Mouse (Mus musculus) megakaryocyte-erythroid progenitor cell, adult 5-6 weeks (primary cell): Measurements from ENCODE around the gene Cxcl5. TPM values are rescaled to one million over a fixed set of nuclear protein-coding genes. Genes with fewer than 3 reads are reported as not detected.
"Not testable (repeated sequence)": the region's sequence is repeated elsewhere in the genome, so short reads cannot be mapped to it uniquely, and the experiment has no call there.

Experiments
- ATAC-seq: replicated peaks from 2 replicates; pipeline ENCODE4 v1.8.0; 2016; ENCODE audit warnings: mild to moderate bottlenecking, inconsistent platforms; ENCODE audit not compliant: severe bottlenecking, poor library complexity, low FRiP score, low TSS enrichment
- total RNA-seq, 2 experiments: library from RNA; stranded (forward) in 1 of 2; stranded (reverse) in 1 of 2; fragments of 200-1000, 215-1000 nt in 1 of 2; fragments of >200 nt in 1 of 2; fragmentation: Nextera tagmentation in 1 of 2; gene quantifications; 2 replicates each; pipeline ENCODE4 v1.2.3; 2014 to 2017

Cxcl5 gene
- total RNA-seq, 2 experiments from 2014 or later: not detected

DNA sequence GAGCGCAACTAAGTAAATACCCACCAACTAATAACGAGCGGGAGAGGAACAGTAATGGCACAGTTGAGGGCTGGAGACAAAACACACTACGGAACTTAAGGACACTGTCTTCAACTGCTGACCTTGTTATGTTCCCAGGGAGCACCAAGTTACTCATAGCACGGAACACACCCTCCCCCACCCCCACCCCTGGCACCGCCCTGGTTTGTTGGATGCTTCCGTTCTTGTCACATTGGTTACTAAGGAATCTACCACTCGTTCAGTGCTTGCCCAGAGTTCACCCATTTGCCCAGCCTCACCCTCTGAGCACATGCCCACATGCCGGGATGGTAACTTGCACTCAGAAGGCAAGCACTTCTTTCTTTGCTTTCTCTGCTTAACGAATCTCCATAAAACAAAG lies 18.5 kb downstream of the Cxcl5 start:
- ATAC-seq: no peak

- ATAC-seq: no peak
Measured at GRCm38 (mm10) chr5:90778856-90779255, 19.7 kb downstream of the Cxcl5 start.

GRCm38 (mm10) chr5:90783697-90784096 lies 24.5 kb downstream of the Cxcl5 start:
- no peak for ATAC-seq

DNA sequence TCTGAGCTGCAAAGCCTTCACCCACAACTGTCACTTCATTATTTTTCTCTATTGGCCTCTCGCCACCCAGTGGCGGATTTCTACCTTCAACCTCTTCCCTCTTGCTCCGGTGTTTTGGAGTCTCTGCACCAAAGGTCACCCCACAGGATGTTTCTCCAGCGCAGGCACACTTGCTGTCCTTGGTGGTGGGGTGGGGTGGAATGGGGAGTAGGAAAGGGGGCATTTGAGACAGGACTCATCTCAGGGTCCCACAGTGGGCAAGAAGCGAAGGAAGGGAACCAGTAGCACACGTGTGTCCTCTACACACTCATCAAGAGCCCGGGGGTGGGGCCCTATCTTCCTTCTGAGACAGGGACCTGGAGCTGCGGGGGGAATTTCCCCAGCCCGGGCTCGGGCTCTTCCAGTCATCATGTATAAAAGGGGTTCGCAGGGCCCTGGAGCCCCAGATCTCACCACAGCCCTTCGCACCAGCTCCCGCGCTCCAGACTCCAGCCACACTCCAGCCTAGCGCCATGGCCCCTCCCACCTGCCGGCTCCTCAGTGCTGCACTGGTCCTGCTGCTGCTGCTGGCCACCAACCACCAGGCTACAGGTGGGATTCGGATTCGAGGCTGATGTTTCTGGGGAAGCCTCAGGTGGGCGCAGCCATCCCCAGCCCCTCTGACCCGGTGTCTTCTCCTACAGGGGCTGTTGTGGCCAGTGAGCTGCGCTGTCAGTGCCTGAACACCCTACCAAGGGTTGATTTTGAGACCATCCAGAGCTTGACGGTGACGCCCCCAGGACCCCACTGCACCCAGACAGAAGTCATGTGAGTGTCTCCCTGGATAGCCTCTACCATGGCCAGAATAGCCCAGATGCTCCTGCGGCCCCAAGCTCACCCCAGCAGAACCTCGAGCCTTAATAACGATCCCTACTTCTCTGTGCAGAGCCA lies 26.8 kb downstream of the Cxcl5 start, which contains the start of gene Cxcl3:
Gene Cxcl3 (plus strand): TSS at position 445 of the 930 bp plus-strand sequence.
- peak; percentile 82 for ATAC-seq

- ATAC-seq: peak; percentile 55
Measured at GRCm38 (mm10) chr5:90788114-90788513, 29.0 kb downstream of the Cxcl5 start.

- ATAC-seq: no peak
Measured at GRCm38 (mm10) chr5:90789306-90790073, 30.3 kb downstream of the Cxcl5 start.

DNA sequence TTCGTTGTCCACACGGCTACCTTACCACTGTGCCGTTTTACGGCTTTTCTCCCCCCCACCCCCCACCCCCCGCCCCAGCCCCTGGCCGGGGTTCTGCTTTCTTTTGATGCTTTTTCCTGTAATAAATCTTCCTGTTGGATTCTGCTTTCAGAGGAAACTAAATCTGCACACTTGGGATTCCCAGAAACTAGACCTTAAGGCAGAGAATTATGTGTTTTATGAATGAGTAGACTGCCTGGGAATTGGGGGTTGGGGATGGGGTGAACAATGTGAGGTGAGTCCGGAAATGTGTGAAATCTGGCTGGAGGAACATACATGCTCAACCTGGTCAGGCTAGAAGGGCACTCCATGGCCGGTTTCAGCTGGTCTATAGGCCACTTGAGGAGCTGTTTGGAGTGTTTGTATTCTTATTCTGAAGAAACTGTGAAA lies 30.9 kb downstream of the Cxcl5 start:
- no peak for ATAC-seq

DNA sequence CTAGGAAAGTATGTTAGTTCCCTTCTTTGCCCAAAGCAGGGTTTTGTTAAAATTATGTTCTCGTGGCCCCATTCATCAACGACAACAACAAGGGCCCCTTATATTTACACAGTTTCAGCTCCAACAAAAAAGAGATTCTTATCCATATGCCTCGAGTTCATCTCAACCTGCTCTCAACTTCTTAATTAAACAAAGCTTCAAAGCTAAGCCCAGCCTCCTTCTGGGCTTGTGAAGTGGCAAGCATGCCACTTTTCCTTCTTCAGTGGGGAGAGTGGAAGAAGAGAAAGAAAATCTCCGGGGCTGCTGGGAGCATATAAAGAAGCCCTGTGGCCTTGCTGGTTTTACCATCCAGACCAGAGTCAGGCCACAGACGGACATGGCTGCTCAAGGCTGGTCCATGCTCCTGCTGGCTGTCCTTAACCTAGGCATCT lies 35.0 kb downstream of the Cxcl5 start, which contains the start of gene Cxcl15:
Gene Cxcl15 (plus strand): TSS at position 340 of the 431 bp plus-strand sequence.
- no peak for ATAC-seq

GRCm38 (mm10) chr5:90795392-90795791 lies 36.2 kb downstream of the Cxcl5 start:
- not testable (repeated sequence) for ATAC-seq

DNA sequence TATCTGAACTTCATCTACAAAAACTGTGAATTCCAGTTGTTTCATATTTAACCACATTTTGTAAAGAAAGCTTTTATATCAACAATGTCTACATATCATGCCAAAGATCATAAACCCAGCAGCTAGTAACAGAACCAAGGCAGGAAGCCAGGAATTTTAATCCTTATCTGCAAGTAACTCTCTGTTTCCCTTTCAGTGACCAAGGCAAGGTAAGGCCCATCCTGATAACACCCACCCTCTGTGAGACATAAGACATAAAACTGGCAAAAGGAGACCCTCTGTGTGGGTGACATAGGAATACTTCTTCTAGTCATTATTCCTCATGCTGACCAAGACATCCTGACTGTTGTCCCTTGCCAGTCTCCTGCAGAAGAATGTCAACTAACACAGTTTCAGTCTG lies 45.4 kb downstream of the Cxcl5 start:
- ATAC-seq: peak; percentile 61; the same call in 1 of the 2 replicates

GRCm38 (mm10) chr5:90806050-90806449 lies 46.9 kb downstream of the Cxcl5 start:
- no peak for ATAC-seq

DNA sequence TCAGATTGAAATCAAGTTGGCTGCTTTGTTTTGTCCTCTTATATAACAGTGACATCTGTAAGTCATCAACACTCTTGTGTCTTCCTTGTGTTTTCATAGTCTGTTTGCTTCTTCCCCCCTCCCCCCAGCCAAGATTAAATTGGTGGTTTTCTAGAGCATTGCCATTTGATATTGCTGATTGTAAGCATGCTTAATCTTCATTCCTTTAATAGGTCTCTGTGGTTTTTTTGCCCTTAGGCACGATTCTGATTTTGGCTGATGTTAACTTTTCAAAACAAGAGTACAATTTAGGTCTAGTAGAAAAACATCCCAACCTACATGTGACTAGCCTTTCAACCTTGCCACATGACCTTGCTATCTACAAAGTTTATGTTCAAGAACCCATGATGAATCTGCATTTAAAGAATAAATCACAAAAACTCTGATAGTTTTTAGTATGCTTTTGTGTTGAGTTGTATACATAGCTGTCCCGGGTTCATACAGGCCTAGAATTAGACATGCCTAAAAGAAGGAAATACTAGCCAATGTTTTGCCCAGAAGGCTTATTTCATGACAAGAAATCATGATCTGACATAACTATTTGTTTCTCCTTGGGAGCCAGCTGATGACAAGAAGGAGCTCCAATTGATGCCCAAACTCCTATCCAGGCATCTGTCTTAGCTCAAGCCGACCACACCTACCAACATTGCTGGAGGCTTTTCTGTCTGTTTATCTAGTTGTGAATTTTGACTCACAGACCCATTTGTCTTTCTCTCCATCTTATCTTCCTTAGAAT lies 48.2 kb downstream of the Cxcl5 start:
- ATAC-seq: no peak

Other genes with a start within 250 kb of the Cxcl5 start
- not detected in 2 replicates for gene Afm, start 240.4 kb upstream of the Cxcl5 start, total RNA-seq (2014; fragmentation: Nextera tagmentation)
- gene Afm, start 240.4 kb upstream of the Cxcl5 start, total RNA-seq (2017): not detected in 2 replicates
- gene 5830473C10Rik, start 198.3 kb upstream of the Cxcl5 start, total RNA-seq (2014; fragmentation: Nextera tagmentation): not detected in 2 replicates
- gene 5830473C10Rik, start 198.3 kb upstream of the Cxcl5 start, total RNA-seq (2017): not detected in 2 replicates
- not detected in 2 replicates for gene Rassf6, start 118.7 kb upstream of the Cxcl5 start, total RNA-seq (2014; fragmentation: Nextera tagmentation)
- not detected in 2 replicates for gene Rassf6, start 118.7 kb upstream of the Cxcl5 start, total RNA-seq (2017)
- gene Ppbp, start 9.2 kb downstream of the Cxcl5 start, total RNA-seq (2014; fragmentation: Nextera tagmentation): not detected in 2 replicates
- gene Ppbp, start 9.2 kb downstream of the Cxcl5 start, total RNA-seq (2017): 0.80 TPM in 1 of 2 replicates, not detected in the other
- gene Pf4, start 13.1 kb downstream of the Cxcl5 start, total RNA-seq (2014; fragmentation: Nextera tagmentation): 2.3 TPM in 1 of 2 replicates, not detected in the other
- gene Pf4, start 13.1 kb downstream of the Cxcl5 start, total RNA-seq (2017): 40.2 and 87.4 TPM in 2 replicates
- gene Cxcl3, start 26.7 kb downstream of the Cxcl5 start, total RNA-seq (2014; fragmentation: Nextera tagmentation): not detected in 2 replicates
- 0.42 TPM in 1 of 2 replicates, not detected in the other for gene Cxcl3, start 26.7 kb downstream of the Cxcl5 start, total RNA-seq (2017)
- gene Cxcl15, start 35.2 kb downstream of the Cxcl5 start, total RNA-seq (2014; fragmentation: Nextera tagmentation): not detected in 2 replicates
- gene Cxcl15, start 35.2 kb downstream of the Cxcl5 start, total RNA-seq (2017): not detected in 2 replicates
- not detected in 2 replicates for gene Cxcl1, start 131.9 kb downstream of the Cxcl5 start, total RNA-seq (2014; fragmentation: Nextera tagmentation)
- 1.5 TPM in 1 of 2 replicates, not detected in the other for gene Cxcl1, start 131.9 kb downstream of the Cxcl5 start, total RNA-seq (2017)
- not detected in 2 replicates for gene Cxcl2, start 144.5 kb downstream of the Cxcl5 start, total RNA-seq (2014; fragmentation: Nextera tagmentation)
- 5.2 and 9.9 TPM in 2 replicates for gene Cxcl2, start 144.5 kb downstream of the Cxcl5 start, total RNA-seq (2017)
- 20.6 and 24.1 TPM in 2 replicates for gene Mthfd2l, start 171.8 kb downstream of the Cxcl5 start, total RNA-seq (2014; fragmentation: Nextera tagmentation)
- 16.1 and 19.1 TPM in 2 replicates for gene Mthfd2l, start 171.8 kb downstream of the Cxcl5 start, total RNA-seq (2017)